Mouse (Mus musculus) hindlimb bud, embryonic 11.5 days (tissue): Measurements from ENCODE around the gene Itga3.

Source experiments
- DNase-seq: peaks from one replicate; pipeline ENCODE4 v3.0.0-alpha.2; 2012; ENCODE audit warnings: low read depth, low spot score; ENCODE audit errors: extremely low spot score

The Itga3 gene

DNA sequence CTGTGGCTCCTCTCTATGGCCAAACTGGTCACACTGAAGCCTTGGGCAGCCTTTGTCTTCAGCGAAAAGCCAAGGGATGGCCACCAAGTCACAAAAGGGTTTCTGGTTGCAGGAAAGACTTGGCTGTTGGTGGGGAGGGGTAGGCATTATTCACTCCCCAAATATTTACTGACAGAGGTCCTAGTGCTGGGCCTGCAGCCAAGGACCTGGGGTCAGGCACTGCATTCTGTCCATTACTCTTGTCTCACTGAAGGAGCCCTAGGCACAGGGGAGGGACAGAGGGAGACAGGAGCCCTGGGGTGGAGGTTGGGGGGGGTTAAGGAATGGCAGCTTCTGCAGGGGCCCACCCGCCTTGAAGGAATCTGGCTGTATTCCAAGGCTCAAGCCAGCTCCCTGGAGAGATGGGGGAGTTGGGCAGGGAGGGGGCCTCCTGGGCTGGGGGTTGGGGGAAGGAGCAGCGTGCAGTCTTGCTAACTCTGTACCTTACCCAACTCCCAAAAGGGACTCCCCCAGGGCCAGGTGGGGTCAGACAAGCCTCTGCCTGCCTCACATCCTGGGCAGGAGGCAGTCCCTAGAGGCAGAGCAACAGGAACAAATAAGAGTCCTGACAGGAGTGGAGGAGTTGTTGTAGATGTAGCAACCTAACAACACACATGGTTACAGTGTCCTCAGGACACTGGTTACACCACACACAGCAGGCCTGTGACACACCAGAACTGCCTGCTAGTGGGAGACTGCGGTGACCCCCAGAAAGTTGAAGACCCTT lies 20.2 kb upstream of the Itga3 start:
- DNase-seq = no peak

GRCm38 (mm10) chr11:95095596-95095995 lies 19.0 kb upstream of the Itga3 start:
- no peak for DNase-seq

- DNase-seq = no peak
Observed at GRCm38 (mm10) chr11:95093077-95093476, 16.5 kb upstream of the Itga3 start.

- no peak for DNase-seq
Observed at GRCm38 (mm10) chr11:95088857-95089779, 12.5 kb upstream of the Itga3 start.

DNA sequence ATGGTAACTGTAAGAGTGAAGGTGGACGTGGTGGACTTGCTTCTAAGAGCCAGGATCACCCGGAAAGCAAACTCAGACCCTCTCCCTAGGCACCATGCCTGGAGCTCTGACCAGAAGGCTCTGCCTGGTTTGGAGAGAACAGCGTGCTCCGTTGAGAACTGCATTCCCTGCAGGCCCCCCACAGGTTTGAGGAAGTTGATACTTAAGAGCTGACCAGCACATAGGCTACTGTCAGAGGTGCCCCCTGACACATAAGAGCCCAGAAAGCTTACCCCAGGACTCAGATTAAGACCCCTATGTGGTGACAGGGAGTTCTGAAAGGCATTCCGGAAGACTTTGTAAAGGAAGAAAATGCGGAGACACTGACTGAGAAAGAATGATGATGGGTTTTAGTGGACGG lies 11.7 kb upstream of the Itga3 start:
- DNase-seq = no peak

DNA sequence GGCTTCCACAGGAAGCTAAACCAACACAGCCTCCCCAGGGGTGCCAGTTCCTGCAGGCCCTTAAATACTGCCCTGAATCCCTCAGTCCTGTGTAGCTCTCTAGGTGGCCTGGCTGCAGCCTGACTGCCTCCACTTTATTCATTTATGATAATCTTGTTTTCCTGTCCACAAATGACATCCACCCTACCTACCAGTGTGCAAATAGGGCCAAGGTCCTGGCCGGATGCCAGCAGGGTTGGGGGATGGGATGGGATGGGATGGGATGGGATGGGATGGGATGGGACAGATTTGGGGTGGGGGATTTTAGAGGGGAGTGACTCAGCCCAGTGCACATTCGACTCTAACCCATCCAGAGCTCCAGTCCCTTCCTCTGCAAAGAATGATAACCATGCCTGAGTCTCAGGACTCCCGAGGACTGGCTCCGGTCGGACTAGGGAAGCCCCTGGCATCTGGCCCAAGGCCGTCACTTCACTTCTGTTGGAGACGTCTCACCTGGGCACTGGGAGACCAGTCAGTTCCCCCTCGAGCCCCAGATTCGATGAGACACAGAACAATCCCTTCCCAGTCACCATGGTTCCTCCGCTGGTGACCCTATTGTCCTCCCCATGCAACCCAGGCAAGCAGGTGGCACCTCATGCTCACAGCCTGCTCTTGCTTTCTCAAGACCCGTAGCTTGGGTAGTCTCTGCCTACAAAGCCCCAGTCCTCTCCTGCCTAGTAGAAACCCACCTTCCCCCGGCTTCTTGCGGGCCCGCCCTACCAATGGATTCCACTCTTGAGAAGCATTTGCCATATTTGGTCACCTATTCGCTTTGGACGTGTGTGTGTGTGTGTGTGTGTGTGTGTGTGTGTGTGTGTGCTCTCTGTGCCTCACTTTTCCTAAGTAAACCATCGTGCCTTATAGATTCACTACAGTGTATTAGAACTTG lies 11.0 kb upstream of the Itga3 start:
- DNase-seq = no peak

GRCm38 (mm10) chr11:95086229-95086628 lies 9.6 kb upstream of the Itga3 start:
- no peak for DNase-seq

DNA sequence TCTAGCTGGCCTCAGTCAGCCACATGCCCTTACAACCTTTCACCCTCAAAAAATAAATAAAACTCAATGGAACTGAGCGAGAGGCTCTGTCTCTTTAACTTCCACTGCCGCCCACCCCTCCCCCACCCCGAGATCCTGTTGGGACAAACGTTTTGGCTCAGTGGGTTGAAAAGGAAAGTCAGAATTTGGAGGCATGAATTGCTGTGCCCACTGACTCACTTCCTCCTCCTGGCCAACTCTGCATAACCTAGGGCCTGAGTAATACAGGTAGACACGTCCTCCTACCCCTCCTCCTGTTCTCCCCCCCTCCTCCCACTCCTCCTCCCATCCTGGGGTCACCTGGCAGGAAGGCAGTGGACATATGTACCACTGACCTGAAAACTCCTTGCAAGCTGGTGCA lies 9.1 kb upstream of the Itga3 start:
- DNase-seq = no peak

GRCm38 (mm10) chr11:95084811-95085382 lies 8.3 kb upstream of the Itga3 start:
- DNase-seq = no peak

GRCm38 (mm10) chr11:95084175-95084574 lies 7.6 kb upstream of the Itga3 start:
- no peak for DNase-seq

DNA sequence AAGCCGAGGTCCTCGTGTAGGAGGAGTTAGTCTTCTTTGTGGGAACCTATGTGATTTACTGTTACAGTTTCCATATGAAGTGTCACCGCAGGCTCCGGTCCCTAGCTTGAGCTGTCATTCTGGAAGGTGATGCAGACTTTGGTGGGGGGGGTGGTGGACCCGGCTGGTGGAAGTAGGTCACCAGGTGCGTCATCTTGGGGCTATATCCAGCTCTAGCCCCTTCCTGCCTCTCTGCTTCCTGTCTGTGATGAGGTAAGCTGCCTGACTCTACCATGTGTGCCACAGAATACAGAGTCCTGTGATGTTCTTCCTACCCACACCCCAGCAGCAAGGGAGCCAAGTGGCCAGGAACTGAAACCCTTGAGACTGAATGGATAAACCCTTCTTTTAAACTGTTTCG lies 6.3 kb upstream of the Itga3 start:
- no peak for DNase-seq

DNA sequence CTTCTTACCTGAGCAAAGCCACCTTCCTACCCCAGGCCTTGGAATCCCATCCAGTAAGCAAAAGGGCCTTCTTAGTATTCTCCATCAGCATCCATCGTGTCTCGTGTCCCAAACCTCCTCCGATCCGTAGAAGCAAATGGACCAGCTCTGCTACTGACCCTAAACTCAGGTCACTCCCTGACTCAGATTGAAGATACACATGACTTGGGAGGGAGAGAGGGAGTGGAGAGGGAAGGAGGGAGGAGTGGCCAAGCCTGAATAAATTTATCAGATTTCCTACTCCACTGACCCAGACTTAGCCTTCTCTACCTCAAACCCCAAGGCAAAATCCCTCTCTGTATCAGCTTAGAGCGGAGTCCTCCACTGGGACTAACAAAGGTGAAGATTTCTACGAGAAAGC lies 4.2 kb upstream of the Itga3 start:
- DNase-seq = no peak

DNA sequence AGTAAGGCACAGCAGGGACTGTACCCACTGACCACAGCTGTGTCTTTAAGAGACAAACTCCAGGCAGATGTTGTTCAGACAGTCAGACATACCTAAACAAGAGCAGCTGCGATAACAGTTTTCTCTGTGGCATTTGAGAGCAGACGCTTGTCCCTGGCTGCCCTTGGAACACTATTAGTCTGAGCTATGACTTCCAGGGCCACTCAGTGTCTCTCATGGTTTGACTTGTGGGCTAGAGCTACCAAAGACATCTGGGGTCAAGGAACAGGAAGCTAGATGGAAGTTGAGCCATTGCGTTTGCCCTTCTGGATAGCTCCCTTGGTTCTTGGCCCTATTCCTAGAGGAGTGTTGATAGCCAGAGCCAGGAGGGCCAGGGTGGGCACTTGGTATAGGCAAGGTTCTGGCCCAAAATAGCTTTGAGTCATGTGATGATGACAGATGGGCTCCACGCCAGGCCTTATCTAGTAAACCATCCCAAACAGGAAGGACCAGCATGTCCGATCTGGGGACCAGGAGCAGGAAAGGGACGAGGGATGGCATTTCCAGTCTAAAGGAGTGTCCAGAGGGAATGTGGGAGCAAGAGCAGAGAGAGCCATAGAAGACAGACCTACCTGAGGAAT lies 2.8 kb upstream of the Itga3 start:
- DNase-seq = no peak

- no peak for DNase-seq
Observed at GRCm38 (mm10) chr11:95077956-95078355, 1.4 kb upstream of the Itga3 start.

- no peak for DNase-seq
Observed at GRCm38 (mm10) chr11:95076041-95076535, 513 bp downstream of the Itga3 start.

- no peak for DNase-seq
Observed at GRCm38 (mm10) chr11:95075197-95076040, 1.2 kb downstream of the Itga3 start.

DNA sequence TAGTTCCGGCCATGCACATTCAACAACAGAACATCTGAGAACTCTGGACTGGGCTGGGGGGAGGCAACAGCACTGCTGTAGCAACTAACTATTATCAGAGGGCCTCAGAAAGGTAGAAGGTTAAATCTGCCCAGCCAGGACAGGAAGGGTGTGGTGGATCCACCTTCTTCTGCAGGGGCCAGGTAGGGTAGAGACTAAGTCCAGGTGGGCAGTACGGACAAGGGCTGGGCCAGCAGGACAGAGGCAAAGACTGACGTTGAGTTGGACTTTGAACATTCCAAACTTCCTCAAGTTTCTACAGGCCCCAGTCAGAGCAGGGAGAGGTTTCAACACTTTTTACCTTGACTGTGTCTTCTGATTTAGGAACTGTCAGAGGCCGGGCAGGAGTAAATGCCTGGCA lies 1.9 kb downstream of the Itga3 start:
- DNase-seq = no peak

DNA sequence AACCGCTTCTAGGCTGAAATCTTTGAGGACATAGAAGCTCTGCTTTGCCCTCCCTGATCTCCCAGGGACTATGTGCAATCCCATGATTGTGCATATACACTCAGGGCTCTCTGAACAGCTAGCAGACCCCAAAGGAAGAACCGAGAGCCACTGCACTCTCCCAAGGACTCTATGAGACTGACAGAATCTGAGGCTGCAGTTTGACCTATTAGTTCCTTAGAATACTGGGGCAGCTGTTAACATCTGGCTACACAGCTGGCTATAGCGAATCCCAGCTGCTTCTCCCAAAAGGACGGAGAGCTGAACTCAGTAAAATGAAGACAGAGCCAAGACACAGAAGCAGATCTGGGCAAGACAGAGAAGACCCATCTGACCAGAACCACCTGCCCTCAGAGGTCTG lies 2.8 kb downstream of the Itga3 start:
- no peak for DNase-seq

GRCm38 (mm10) chr11:95072804-95073203 lies 3.8 kb downstream of the Itga3 start:
- no peak for DNase-seq
